Mouse (Mus musculus) monocyte, adult 2 months (primary cell): ENCODE results near the gene Cox4i1.
A peak's percentile ranks its signal among the peaks of the same experiment; 100 is the strongest.
"Not testable (repeated sequence)": the region's sequence is repeated elsewhere in the genome, so short reads cannot be mapped to it uniquely, and the experiment has no call there.

ENCODE experiments used
- DNase-seq, 2 experiments: peaks; one replicate each; pipeline ENCODE4 v3.0.0; 2022; ENCODE audit warnings: low spot score in 2 of 2, low read depth in 1 of 2

The Cox4i1 gene

GRCm38 (mm10) chr8:120657415-120657814, 10.6 kb upstream of the Cox4i1 start:
- DNase-seq = no peak

- DNase-seq = no peak
Observed at GRCm38 (mm10) chr8:120664566-120664965, 3.5 kb upstream of the Cox4i1 start.

- DNase-seq = no peak
Observed at GRCm38 (mm10) chr8:120665726-120666455, 2.1 kb upstream of the Cox4i1 start.

GRCm38 (mm10) chr8:120666807-120667470, 1.1 kb upstream of the Cox4i1 start:
- no peak for DNase-seq

- DNase-seq = no peak
Observed at GRCm38 (mm10) chr8:120668374-120668905, 418 bp downstream of the Cox4i1 start, which contains the start of gene Emc8. Gene Emc8 (minus strand): TSS chr8:120668573.

- no peak for DNase-seq
Observed at GRCm38 (mm10) chr8:120671775-120672174, 3.8 kb downstream of the Cox4i1 start.

GRCm38 (mm10) chr8:120672626-120673229, 4.7 kb downstream of the Cox4i1 start:
- no peak for DNase-seq

GRCm38 (mm10) chr8:120673298-120673697, 5.3 kb downstream of the Cox4i1 start:
- DNase-seq = no peak

- no peak for DNase-seq
Observed at GRCm38 (mm10) chr8:120675718-120676117, 7.7 kb downstream of the Cox4i1 start.

- DNase-seq = peak in 1 of 2 experiments; percentile 70
Observed at GRCm38 (mm10) chr8:120678447-120678846, 10.4 kb downstream of the Cox4i1 start.

- no peak for DNase-seq
Observed at GRCm38 (mm10) chr8:120679629-120680387, 11.8 kb downstream of the Cox4i1 start.

GRCm38 (mm10) chr8:120680405-120680804, 12.4 kb downstream of the Cox4i1 start:
- not testable (repeated sequence) for DNase-seq

GRCm38 (mm10) chr8:120681113-120681512, 13.1 kb downstream of the Cox4i1 start:
- no peak for DNase-seq

GRCm38 (mm10) chr8:120683602-120684001, 15.6 kb downstream of the Cox4i1 start:
- peak in 1 of 2 experiments; percentile 52 for DNase-seq

- DNase-seq = no peak
Observed at GRCm38 (mm10) chr8:120684082-120684481, 16.1 kb downstream of the Cox4i1 start.

- peak in 1 of 2 experiments; percentile 53 for DNase-seq
Observed at GRCm38 (mm10) chr8:120685097-120685496, 17.1 kb downstream of the Cox4i1 start.

- no peak for DNase-seq
Observed at GRCm38 (mm10) chr8:120685591-120685990, 17.6 kb downstream of the Cox4i1 start.

- peak; percentile 83 to 87 for DNase-seq
Observed at GRCm38 (mm10) chr8:120686051-120686450, 18.0 kb downstream of the Cox4i1 start.

- no peak for DNase-seq
Observed at GRCm38 (mm10) chr8:120686576-120686975, 18.6 kb downstream of the Cox4i1 start.

- DNase-seq = no peak
Observed at GRCm38 (mm10) chr8:120687786-120688185, 19.8 kb downstream of the Cox4i1 start.

GRCm38 (mm10) chr8:120688511-120688910, 20.5 kb downstream of the Cox4i1 start:
- DNase-seq = no peak
